Mouse (Mus musculus): ENCODE data around the gene Map4k2. TPM values are rescaled to one million over a fixed set of nuclear protein-coding genes. Genes with fewer than 3 reads are reported as not detected.

Gene Map4k2
- total and polyA plus RNA-seq, 3 experiments, result 55.5 to 119 (median 95.2) TPM

GRCm38 (mm10) chr19:6376643-6377042, 35.7 kb downstream of the Map4k2 start:
- H3K9ac ChIP-seq (ENCODE audit: insufficient read depth, low read depth), result no peak overlapping the region
- H3K4me2 ChIP-seq (ENCODE audit: insufficient read depth, low read depth, poor library complexity, severe bottlenecking), result no peak overlapping the region
- H3K79me2 ChIP-seq (replicated peaks; ENCODE audit: control insufficient read depth, extremely low read depth, insufficient read depth, poor library complexity, severe bottlenecking), result peaks cover 8% of the 10 kb centered on the region
- TF ChIP-seq USF2 (conservative IDR thresholded peaks at IDR 0.05; ENCODE audit: low read depth, low read length) (no peak), POLR2AphosphoS2 (IDR thresholded peaks at IDR 0.05; ENCODE audit: low read depth, low read length) (no peak; the same call in 1 of the 2 replicates), MYC (IDR thresholded peaks at IDR 0.05; ENCODE audit: low read depth, low read length) (no peak)
- H3K27ac ChIP-seq (ENCODE audit: insufficient read depth, low read depth), result no peak overlapping the region
- H3K27me3 ChIP-seq (replicated peaks), result no peaks in the 10 kb centered on the region
- DNase-seq (ENCODE audit: extremely low read depth), result no peak
- dilution Hi-C loops (cut with MboI; ENCODE audit: extremely low pct_ligation_motif_present, extremely low pct_unique_long_range_greater_than_20kb, low sequenced_read_pairs) (no loop called here), in situ Hi-C loops (cut with MboI; ENCODE audit: low pct_ligation_motif_present, low pct_unique_long_range_greater_than_20kb, low sequenced_read_pairs) (no loop called here)
- H3K4me1 ChIP-seq (ENCODE audit: control insufficient read depth in 1 of 2, insufficient read depth in 2 of 2), result peaks cover 2 to 43% of the 10 kb centered on the region in 2 experiments; a peak in 2 of 4 replicates
- peaks cover 79 to 93% of the 10 kb centered on the region in 2 experiments for H3K36me3 ChIP-seq (replicated peaks in 1 of 2; ENCODE audit: control insufficient read depth in 1 of 2, insufficient read depth in 1 of 2, low read length in 1 of 2)
- no peaks in the 10 kb centered on the region for H3K9me3 ChIP-seq (replicated peaks; ENCODE audit: low read length)
- H3K4me3 ChIP-seq (replicated peaks in 1 of 3; ENCODE audit: low read depth in 2 of 3, low read length in 2 of 3, poor library complexity in 1 of 3), result no peak overlapping the region

DNA sequence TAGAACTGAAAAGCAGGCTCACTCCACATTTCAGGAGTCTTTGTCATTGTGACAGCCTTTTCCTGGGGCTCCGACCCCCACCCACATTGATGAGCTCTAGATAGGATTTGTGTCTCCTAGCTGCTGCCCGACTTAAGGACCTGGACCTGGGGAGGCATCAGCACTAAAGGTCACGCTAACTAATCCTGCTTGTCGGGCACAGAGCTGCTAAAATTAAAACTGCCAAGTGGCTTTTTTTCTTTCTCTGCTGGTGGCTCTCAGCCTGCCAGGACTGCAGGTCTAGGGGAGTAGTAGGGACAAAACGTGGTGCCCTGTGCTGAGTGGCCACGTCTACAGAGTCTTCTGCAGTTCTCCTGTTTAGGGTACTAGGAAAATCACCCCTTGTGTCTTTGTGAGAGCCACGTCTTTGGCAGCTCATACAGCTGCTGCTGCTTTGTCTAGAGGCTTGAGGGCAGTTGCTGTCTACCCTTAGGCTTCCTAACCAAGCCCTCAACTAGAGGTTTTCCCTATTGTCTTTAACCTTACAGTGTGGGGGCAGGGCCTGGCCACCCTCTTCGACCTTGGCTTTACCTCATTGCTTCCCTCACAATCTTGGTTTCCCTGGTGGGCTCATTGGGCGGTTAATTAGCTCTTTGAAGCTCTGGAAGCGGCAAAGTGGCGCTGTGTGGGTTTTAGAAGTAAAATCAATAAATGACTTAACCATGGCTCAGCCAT, 36.5 kb downstream of the Map4k2 start:
- Histone ChIP-seq H3K36me3 (replicated peaks in 1 of 2; ENCODE audit: control insufficient read depth in 1 of 2, insufficient read depth in 1 of 2, low read length in 1 of 2) (peaks cover 71 to 84% of the 10 kb centered on the region in 2 experiments), H3K4me1 (ENCODE audit: control insufficient read depth in 1 of 2, insufficient read depth in 2 of 2) (peaks cover 2 to 35% of the 10 kb centered on the region in 2 experiments; a peak in 2 of 4 replicates), H3K4me2 (ENCODE audit: insufficient read depth, low read depth, poor library complexity, severe bottlenecking) (no peak overlapping the region), H3K9ac (ENCODE audit: insufficient read depth, low read depth) (no peak overlapping the region), H3K27ac (ENCODE audit: insufficient read depth, low read depth) (no peak overlapping the region), H3K79me2 (replicated peaks; ENCODE audit: control insufficient read depth, extremely low read depth, insufficient read depth, poor library complexity, severe bottlenecking) (peaks cover 8% of the 10 kb centered on the region; the same call in 1 of the 2 replicates), H3K4me3 (replicated peaks in 1 of 3; ENCODE audit: low read depth in 2 of 3, low read length in 2 of 3, poor library complexity in 1 of 3) (no peak overlapping the region), H3K27me3 (replicated peaks) (no peaks in the 10 kb centered on the region), H3K9me3 (replicated peaks; ENCODE audit: low read length) (no peaks in the 10 kb centered on the region)
- no peak for DNase-seq (ENCODE audit: extremely low read depth)
- no peak for TF ChIP-seq USF2 (conservative IDR thresholded peaks at IDR 0.05; ENCODE audit: low read depth, low read length)
- no peak for TF ChIP-seq CTCF (conservative IDR thresholded peaks at IDR 0.05 in 1 of 2, IDR thresholded peaks at IDR 0.05 in 1 of 2; ENCODE audit: low read depth in 2 of 2, low read length in 2 of 2)
- TF ChIP-seq ZNF384 (IDR thresholded peaks at IDR 0.05; ENCODE audit: low read depth, low read length), result no peak
- no peak for TF ChIP-seq MAZ (IDR thresholded peaks at IDR 0.05; ENCODE audit: low read depth, low read length)
- in situ Hi-C loops (cut with MboI; ENCODE audit: low pct_ligation_motif_present, low pct_unique_long_range_greater_than_20kb, low sequenced_read_pairs), result no loop called here
- dilution Hi-C loops (cut with MboI; ENCODE audit: extremely low pct_ligation_motif_present, extremely low pct_unique_long_range_greater_than_20kb, low sequenced_read_pairs), result no loop called here

DNA sequence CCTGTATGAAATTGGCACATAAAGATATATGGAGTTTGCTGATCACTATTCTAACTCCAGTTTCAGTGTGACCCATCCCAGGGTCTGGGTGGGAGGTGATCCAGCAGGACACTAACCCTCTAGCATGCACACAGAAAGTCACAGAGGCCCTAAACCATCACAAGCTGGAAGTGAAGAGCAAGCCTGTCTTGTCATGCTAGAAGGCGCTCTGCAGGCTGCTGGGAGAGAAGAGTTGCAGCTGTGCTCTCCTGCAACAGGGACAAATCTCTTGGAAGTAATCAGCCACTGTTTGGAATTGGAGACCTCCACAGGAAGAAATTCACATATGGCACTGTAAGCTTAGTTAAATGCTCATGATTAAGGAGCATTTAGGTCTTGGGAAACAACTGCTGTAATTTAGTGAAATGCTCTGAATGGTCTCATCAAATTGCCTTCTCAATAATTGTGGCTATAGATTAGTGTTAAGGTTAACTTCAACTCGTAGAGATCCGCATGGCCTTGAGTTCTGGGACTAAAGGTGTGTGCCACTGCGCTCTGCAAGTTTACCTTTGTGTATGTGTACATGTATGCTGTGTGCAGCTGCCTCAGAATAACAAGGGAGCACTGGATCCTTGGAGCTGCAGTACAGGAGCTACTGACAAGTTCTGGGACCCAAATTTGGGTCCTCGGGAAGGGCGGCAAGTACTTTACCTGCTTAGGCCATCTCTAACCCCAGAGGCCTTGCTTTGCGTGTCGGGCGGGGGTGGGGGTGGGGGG, 39.7 kb downstream of the Map4k2 start:
- Histone ChIP-seq H3K4me1 (ENCODE audit: control insufficient read depth in 1 of 2, insufficient read depth in 2 of 2) (peaks cover 0 to 30% of the 10 kb centered on the region in 2 experiments; a peak in 2 of 4 replicates), H3K79me2 (replicated peaks; ENCODE audit: control insufficient read depth, extremely low read depth, insufficient read depth, poor library complexity, severe bottlenecking) (no peaks in the 10 kb centered on the region), H3K9ac (ENCODE audit: insufficient read depth, low read depth) (no peak overlapping the region), H3K27me3 (replicated peaks) (no peaks in the 10 kb centered on the region), H3K4me2 (ENCODE audit: insufficient read depth, low read depth, poor library complexity, severe bottlenecking) (no peak overlapping the region), H3K4me3 (replicated peaks in 1 of 3; ENCODE audit: low read depth in 2 of 3, low read length in 2 of 3, poor library complexity in 1 of 3) (no peak overlapping the region), H3K36me3 (replicated peaks in 1 of 2; ENCODE audit: control insufficient read depth in 1 of 2, insufficient read depth in 1 of 2, low read length in 1 of 2) (peaks cover 42 to 53% of the 10 kb centered on the region in 2 experiments), H3K27ac (ENCODE audit: insufficient read depth, low read depth) (no peak overlapping the region), H3K9me3 (replicated peaks; ENCODE audit: low read length) (no peaks in the 10 kb centered on the region)
- dilution Hi-C loops (cut with MboI; ENCODE audit: extremely low pct_ligation_motif_present, extremely low pct_unique_long_range_greater_than_20kb, low sequenced_read_pairs), result no loop called here
- no peak for TF ChIP-seq MAX (IDR thresholded peaks at IDR 0.05; ENCODE audit: low read length)
- TF ChIP-seq POLR2A (IDR thresholded peaks at IDR 0.05; ENCODE audit: low read depth, low read length), result 0 out of 2 replicates have a peak, but pooled peaks have one; percentile 20
- no peak for TF ChIP-seq KAT2A (IDR thresholded peaks at IDR 0.05; ENCODE audit: insufficient replicate concordance, low read length)
- TF ChIP-seq POLR2AphosphoS2 (IDR thresholded peaks at IDR 0.05; ENCODE audit: low read depth, low read length), result peak; percentile 93
- in situ Hi-C loops (cut with MboI; ENCODE audit: low pct_ligation_motif_present, low pct_unique_long_range_greater_than_20kb, low sequenced_read_pairs), result no loop called here
- no peak for DNase-seq (ENCODE audit: extremely low read depth)
